ENCODE assay signal across 7 mouse cellular contexts in the genomic region with DNA sequence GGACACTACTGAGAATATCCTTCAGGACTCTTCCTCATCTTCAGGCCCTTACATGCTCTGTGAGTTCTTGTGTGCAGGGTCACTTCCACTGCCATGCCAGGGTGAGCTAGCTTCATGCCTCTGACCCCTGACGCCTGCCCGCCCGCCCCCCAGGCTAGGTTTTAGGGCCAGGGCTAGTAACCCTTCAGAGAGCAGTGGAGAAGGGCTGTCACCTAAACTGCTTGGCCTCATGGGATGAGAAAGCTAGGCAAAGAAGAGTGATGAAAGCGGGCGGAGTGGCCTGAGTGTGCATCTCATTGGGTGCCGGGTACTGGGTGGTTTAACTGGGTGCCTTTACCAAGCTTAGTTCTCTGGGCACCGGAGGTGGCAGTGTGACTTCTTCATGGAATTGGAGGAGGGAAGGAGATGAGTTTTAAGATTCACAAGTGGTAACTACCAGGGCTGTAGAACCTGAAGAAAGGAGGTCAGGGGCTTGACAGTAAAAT. TPM values are rescaled to one million over a fixed set of nuclear protein-coding genes. Genes with fewer than 3 reads are reported as not detected.
A peak's percentile ranks its signal among the peaks of the same experiment; 100 is the strongest.
DNase-seq lines count a peak whose midpoint lies in the region; ATAC-seq and TF ChIP-seq lines count a peak whose summit lies in the region.

No protein-coding gene starts in this region.

- no peaks in the 10 kb centered on the region for H3K27me3 ChIP-seq in MEL (ENCODE audit: control insufficient read depth in 1 of 2, insufficient read depth in 2 of 2, low read length in 2 of 2)
- no peaks in the 10 kb centered on the region for H3K27me3 ChIP-seq in embryonic facial prominence, embryonic 10.5 days (replicated peaks; ENCODE audit: low read depth, poor library complexity, severe bottlenecking)
- no peaks in the 10 kb centered on the region for H3K27me3 ChIP-seq in hindbrain, embryonic 14.5 days (ENCODE audit: control insufficient read depth, insufficient read depth, low read length)
- H3K27me3 ChIP-seq in midbrain, embryonic 10.5 days (ENCODE audit: low read depth, poor library complexity, severe bottlenecking): no peaks in the 10 kb centered on the region

- peak overlapping the region in 1 of 2 experiments; percentile 69; a peak in 2 of 4 replicates for H3K4me3 ChIP-seq in MEL (ENCODE audit: control insufficient read depth in 1 of 2, insufficient read depth in 1 of 2, low read depth in 2 of 2, low read length in 2 of 2)
- H3K4me3 ChIP-seq in embryonic facial prominence, embryonic 10.5 days: peak overlapping the region; percentile 76
- peak overlapping the region; percentile 85 for H3K4me3 ChIP-seq in hindbrain, embryonic 14.5 days (replicated peaks; ENCODE audit: low read length)
- H3K4me3 ChIP-seq in midbrain, embryonic 10.5 days: peak overlapping the region; percentile 83

- peak overlapping the region; percentile 62 for H3K4me2 ChIP-seq in hindbrain, embryonic 14.5 days (replicated peaks)

- no peak for TF ChIP-seq RAD21 in MEL (IDR thresholded peaks at IDR 0.05; ENCODE audit: low read depth, low read length)

- no peak for TF ChIP-seq POLR2A in MEL (IDR thresholded peaks at IDR 0.05; ENCODE audit: control insufficient read depth in 1 of 2, insufficient read depth in 1 of 2, low read depth in 1 of 2, low read length in 2 of 2, poor library complexity in 1 of 2)

- no peak overlapping the region; the same call in 1 of the 2 replicates for H3K9ac ChIP-seq in MEL (ENCODE audit: control insufficient read depth, low read depth, low read length, poor library complexity, severe bottlenecking)
- 0 out of 2 replicates have a peak overlapping the region, but pooled peaks have one; percentile 78 for H3K9ac ChIP-seq in hindbrain, embryonic 14.5 days

- no peak overlapping the region for H3K27ac ChIP-seq in MEL (ENCODE audit: control insufficient read depth, low read depth, low read length)
- peak overlapping the region; percentile 92 for H3K27ac ChIP-seq in embryonic facial prominence, embryonic 10.5 days (replicated peaks)
- no peak overlapping the region for H3K27ac ChIP-seq in hindbrain, embryonic 14.5 days
- peak overlapping the region; percentile 97 for H3K27ac ChIP-seq in midbrain, embryonic 10.5 days (replicated peaks)

- peaks cover 19% of the 10 kb centered on the region for H3K79me2 ChIP-seq in MEL (ENCODE audit: control insufficient read depth, insufficient read depth, low read length, poor library complexity)

- no peaks in the 10 kb centered on the region for H3K9me3 ChIP-seq in MEL (replicated peaks; ENCODE audit: insufficient read depth, low read length)
- H3K9me3 ChIP-seq in embryonic facial prominence, embryonic 10.5 days: no peaks in the 10 kb centered on the region
- no peaks in the 10 kb centered on the region for H3K9me3 ChIP-seq in hindbrain, embryonic 14.5 days (ENCODE audit: control insufficient read depth, low read length)
- H3K9me3 ChIP-seq in midbrain, embryonic 10.5 days (replicated peaks): no peaks in the 10 kb centered on the region

- peaks cover 0 to 5% of the 10 kb centered on the region in 2 experiments; a peak in 3 of 4 replicates for H3K36me3 ChIP-seq in MEL (ENCODE audit: control insufficient read depth in 1 of 2, insufficient read depth in 2 of 2, low read length in 2 of 2)
- peaks cover 53% of the 10 kb centered on the region for H3K36me3 ChIP-seq in embryonic facial prominence, embryonic 10.5 days (replicated peaks)
- H3K36me3 ChIP-seq in hindbrain, embryonic 14.5 days (replicated peaks; ENCODE audit: control insufficient read depth, insufficient read depth): peaks cover 29% of the 10 kb centered on the region
- peaks cover 51% of the 10 kb centered on the region for H3K36me3 ChIP-seq in midbrain, embryonic 10.5 days

- TF ChIP-seq CTCF in MEL (IDR thresholded peaks at IDR 0.05 in 2 of 3, conservative IDR thresholded peaks at IDR 0.05 in 1 of 3; ENCODE audit: control insufficient read depth in 1 of 3, insufficient read depth in 1 of 3, low read depth in 2 of 3, low read length in 3 of 3, poor library complexity in 1 of 3, severe bottlenecking in 1 of 3): no peak

- no peak for ATAC-seq in hindbrain, embryonic 14.5 days (ENCODE audit: low FRiP score)
- no peak for ATAC-seq in cerebellum, adult (ENCODE audit: insufficient number of reproducible peaks, low FRiP score, low TSS enrichment)

- 87% methylated on average over 7 of the region's 7 CpGs for WGBS in embryonic facial prominence, embryonic 10.5 days
- 84% methylated on average over 7 of the region's 7 CpGs for WGBS in hindbrain, embryonic 14.5 days
- WGBS in midbrain, embryonic 10.5 days: 85% methylated on average over 7 of the region's 7 CpGs

- no peak for TF ChIP-seq EP300 in MEL (IDR thresholded peaks at IDR 0.05; ENCODE audit: low read depth in 1 of 2, low read length in 2 of 2)

- DNase-seq in MEL (ENCODE audit: low read depth, low spot score): peak; percentile 25
- DNase-seq in embryonic facial prominence, embryonic 10.5 days (ENCODE audit: low spot score): peak; percentile 7
- no peak for DNase-seq in hindbrain, embryonic 14.5 days (ENCODE audit: low spot score)
- DNase-seq in midbrain, embryonic 10.5 days (ENCODE audit: low spot score): no peak
- no peak for DNase-seq in adrenal gland, postnatal 10 days
- no peak for DNase-seq in spleen, adult 12 weeks (ENCODE audit: low spot score)

- H3K4me1 ChIP-seq in MEL (ENCODE audit: control insufficient read depth in 1 of 2, insufficient read depth in 2 of 2, low read length in 2 of 2): peaks cover 3 to 21% of the 10 kb centered on the region in 2 experiments; a peak in 3 of 4 replicates
- H3K4me1 ChIP-seq in embryonic facial prominence, embryonic 10.5 days: peaks cover 64% of the 10 kb centered on the region
- peaks cover 31% of the 10 kb centered on the region for H3K4me1 ChIP-seq in hindbrain, embryonic 14.5 days (replicated peaks; ENCODE audit: control insufficient read depth, insufficient read depth, low read length)
- peaks cover 50% of the 10 kb centered on the region for H3K4me1 ChIP-seq in midbrain, embryonic 10.5 days

TF ChIP-seq in MEL, 35 proteins besides CTCF, POLR2A, EP300 and RAD21:
- TF ChIP-seq GABPA (IDR thresholded peaks at IDR 0.05; ENCODE audit: low read depth, low read length): no peak
- TF ChIP-seq ZC3H11A (IDR thresholded peaks at IDR 0.05; ENCODE audit: low read depth, low read length): no peak
- TF ChIP-seq MYC (IDR thresholded peaks at IDR 0.05; ENCODE audit: low read depth, low read length): 0 out of 2 replicates have a peak, but pooled peaks have one; percentile 8
- TF ChIP-seq MAZ (IDR thresholded peaks at IDR 0.05; ENCODE audit: low read depth, low read length): no peak
- TF ChIP-seq TAL1 (IDR thresholded peaks at IDR 0.05; ENCODE audit: low read length): no peak
- TF ChIP-seq MAFK (IDR thresholded peaks at IDR 0.05; ENCODE audit: borderline replicate concordance, low read depth, low read length): no peak
- no peak for TF ChIP-seq SIN3A (IDR thresholded peaks at IDR 0.05; ENCODE audit: low read length)
- TF ChIP-seq SMC3 (IDR thresholded peaks at IDR 0.05; ENCODE audit: low read depth, low read length): no peak

RNA-seq across cellular contexts. Expression of a gene that starts 1.7 kb away (rescaled TPM):
- 168 and 172 TPM in 2 replicates for total RNA-seq in MEL (2012; rRNA removed)
- polyA plus RNA-seq in MEL (2012; ENCODE audit: insufficient read depth in 1 of 2, insufficient read length in 2 of 2, low read depth in 1 of 2, low replicate concordance in 2 of 2, missing spikeins in 1 of 2): 100 to 1,000 TPM; 291 to 349 TPM
- polyA plus RNA-seq in embryonic facial prominence, embryonic 10.5 days (2016; fragmentation: Nextera tagmentation; extraction: Ambion mirVana): 589 and 605 TPM in 2 replicates
- polyA plus RNA-seq in hindbrain, embryonic 14.5 days (2014; fragmentation: Nextera tagmentation; extraction: Ambion mirVana): 260 and 277 TPM in 2 replicates
- 543 and 572 TPM in 2 replicates for polyA plus RNA-seq in midbrain, embryonic 10.5 days (2016; fragmentation: Nextera tagmentation; extraction: Ambion mirVana)
- total RNA-seq in adrenal gland, postnatal 10 days (2021): 10 to 100 TPM; 52.0 to 52.6 TPM

RNA-seq across cellular contexts. Expression of a gene that starts 3.8 kb away (rescaled TPM):
- total RNA-seq in MEL (2012; rRNA removed): 78.8 and 122 TPM in 2 replicates
- polyA plus RNA-seq in MEL (2012; ENCODE audit: insufficient read depth in 1 of 2, insufficient read length in 2 of 2, low read depth in 1 of 2, low replicate concordance in 2 of 2, missing spikeins in 1 of 2): 10 to 100 TPM in 1 of 2 experiments, not detected in 1; 87.8 TPM
- 62.3 and 63.3 TPM in 2 replicates for polyA plus RNA-seq in embryonic facial prominence, embryonic 10.5 days (2016; fragmentation: Nextera tagmentation; extraction: Ambion mirVana)
- polyA plus RNA-seq in hindbrain, embryonic 14.5 days (2014; fragmentation: Nextera tagmentation; extraction: Ambion mirVana): 55.5 and 77.7 TPM in 2 replicates
- polyA plus RNA-seq in midbrain, embryonic 10.5 days (2016; fragmentation: Nextera tagmentation; extraction: Ambion mirVana): 63.1 and 64.3 TPM in 2 replicates
- 100 to 1,000 TPM in 1 of 2 experiments, 10 to 100 TPM in 1; 86.9 to 103 TPM for total RNA-seq in adrenal gland, postnatal 10 days (2021)

RNA-seq across cellular contexts. Expression of a gene that starts 35.9 kb away (rescaled TPM):
- 0.15 TPM in 1 of 2 replicates, not detected in the other for total RNA-seq in MEL (2012; rRNA removed)
- under 1 TPM in 1 of 2 experiments, not detected in 1; 0.40 TPM for polyA plus RNA-seq in MEL (2012; ENCODE audit: insufficient read depth in 1 of 2, insufficient read length in 2 of 2, low read depth in 1 of 2, low replicate concordance in 2 of 2, missing spikeins in 1 of 2)
- polyA plus RNA-seq in embryonic facial prominence, embryonic 10.5 days (2016; fragmentation: Nextera tagmentation; extraction: Ambion mirVana): 21.0 and 22.3 TPM in 2 replicates
- 17.9 and 27.6 TPM in 2 replicates for polyA plus RNA-seq in hindbrain, embryonic 14.5 days (2014; fragmentation: Nextera tagmentation; extraction: Ambion mirVana)
- polyA plus RNA-seq in midbrain, embryonic 10.5 days (2016; fragmentation: Nextera tagmentation; extraction: Ambion mirVana): 18.0 and 23.7 TPM in 2 replicates
- total RNA-seq in adrenal gland, postnatal 10 days (2021): 10 to 100 TPM; 74.3 to 74.8 TPM

Comparison
In these comparisons a context has a peak if more than half of its experiments do, and no peak if none do; other contexts are left out.
1. DNase-seq: peak in MEL (single experiment) and embryonic facial prominence, embryonic 10.5 days (single experiment); none in hindbrain, embryonic 14.5 days (single experiment), midbrain, embryonic 10.5 days (single experiment), adrenal gland, postnatal 10 days (single experiment) and spleen, adult 12 weeks (single experiment).
2. H3K27ac ChIP-seq: peak in embryonic facial prominence, embryonic 10.5 days (single experiment) and midbrain, embryonic 10.5 days (single experiment); none in MEL (single experiment) and hindbrain, embryonic 14.5 days (single experiment).
3. RNA of a gene that starts 35.9 kb away (polyA plus RNA-seq): 17.9 to 27.6 TPM in hindbrain, embryonic 14.5 days, 21.0 to 22.3 TPM in embryonic facial prominence, embryonic 10.5 days and 18.0 to 23.7 TPM in midbrain, embryonic 10.5 days; 0.40 TPM in MEL; every median in the first group is over 10 times any median in the second.